ENCODE assay signal across 9 mouse cellular contexts in genomic region chr19:38478948-38479347, GRCm38 (mm10). TPM values are rescaled to one million over a fixed set of nuclear protein-coding genes. Genes with fewer than 3 reads are reported as not detected.
A peak's percentile ranks its signal among the peaks of the same experiment; 100 is the strongest.
DNase-seq lines count a peak whose midpoint lies in the region; ATAC-seq and TF ChIP-seq lines count a peak whose summit lies in the region.
"Had no signal": no experiment of that assay in that cellular context is flagged by ENCODE, and none has a peak within 500 bp of the region (broad histone marks: within the 10 kb centered on the region; RNA-seq: fewer than 3 reads in every experiment).

No protein-coding gene starts in this region.

- DNase-seq in kidney, postnatal 0 days (ENCODE audit: low spot score): peak; percentile 63
- no peak for DNase-seq in lung, adult 2 months
- peak; percentile 57 for DNase-seq in skeletal muscle tissue, adult 2 months (ENCODE audit: low read depth, low spot score)
- no peak for DNase-seq in thymus, postnatal 0 days (ENCODE audit: low spot score)
- no peak for DNase-seq in kidney, postnatal 25 days

- no peaks in the 10 kb centered on the region for H3K9me3 ChIP-seq in kidney, postnatal 0 days (replicated peaks; ENCODE audit: low read length)
- H3K9me3 ChIP-seq in kidney, embryonic 14.5 days (ENCODE audit: control insufficient read depth, low read length): no peaks in the 10 kb centered on the region
- no peaks in the 10 kb centered on the region for H3K9me3 ChIP-seq in embryonic facial prominence, embryonic 13.5 days
- no peaks in the 10 kb centered on the region for H3K9me3 ChIP-seq in heart, embryonic 15.5 days (replicated peaks)

- H3K27me3 ChIP-seq in kidney, postnatal 0 days (ENCODE audit: insufficient read depth, low read length): peaks cover 5% of the 10 kb centered on the region
- peaks cover 9% of the 10 kb centered on the region for H3K27me3 ChIP-seq in kidney, embryonic 14.5 days (ENCODE audit: control insufficient read depth, insufficient read depth, low read length)
- peaks cover 62% of the 10 kb centered on the region for H3K27me3 ChIP-seq in embryonic facial prominence, embryonic 13.5 days
- H3K27me3 ChIP-seq in heart, embryonic 15.5 days: peaks cover 9% of the 10 kb centered on the region; the same call in 1 of the 2 replicates

- no peaks in the 10 kb centered on the region for H3K36me3 ChIP-seq in kidney, postnatal 0 days (ENCODE audit: insufficient read depth, low read length)
- no peaks in the 10 kb centered on the region for H3K36me3 ChIP-seq in kidney, embryonic 14.5 days (ENCODE audit: control insufficient read depth, insufficient read depth, low read length)
- no peaks in the 10 kb centered on the region for H3K36me3 ChIP-seq in embryonic facial prominence, embryonic 13.5 days
- H3K36me3 ChIP-seq in heart, embryonic 15.5 days: no peaks in the 10 kb centered on the region

- no peak for ATAC-seq in kidney, postnatal 0 days (replicated peaks; ENCODE audit: low FRiP score, low read depth)
- ATAC-seq in kidney, embryonic 14.5 days (ENCODE audit: low FRiP score, low TSS enrichment): no peak
- peak; percentile 56; the same call in 1 of the 2 replicates for ATAC-seq in embryonic facial prominence, embryonic 13.5 days (ENCODE audit: insufficient number of reproducible peaks, insufficient read depth, low FRiP score, low TSS enrichment, low read depth)
- peak; percentile 60 for ATAC-seq in heart, embryonic 15.5 days (replicated peaks; ENCODE audit: insufficient number of reproducible peaks, insufficient read depth, low FRiP score, low read depth)

- no peak overlapping the region for H3K4me3 ChIP-seq in kidney, postnatal 0 days (replicated peaks; ENCODE audit: low read depth, low read length)
- H3K4me3 ChIP-seq in kidney, embryonic 14.5 days (ENCODE audit: low read length): no peak overlapping the region
- H3K4me3 ChIP-seq in embryonic facial prominence, embryonic 13.5 days: no peak overlapping the region
- H3K4me3 ChIP-seq in heart, embryonic 15.5 days: peak overlapping the region; percentile 35
- H3K4me3 ChIP-seq in lung, adult 2 months (replicated peaks; ENCODE audit: extremely low read depth, low read depth, low read length): no peak overlapping the region
- H3K4me3 ChIP-seq: erythroblast, embryonic 14.5 days had no signal

- H3K4me2 ChIP-seq in kidney, postnatal 0 days (ENCODE audit: low read length): no peak overlapping the region
- H3K4me2 ChIP-seq in kidney, embryonic 14.5 days (replicated peaks; ENCODE audit: low read depth, low read length): no peak overlapping the region
- peak overlapping the region; percentile 22; the same call in 1 of the 2 replicates for H3K4me2 ChIP-seq in embryonic facial prominence, embryonic 13.5 days
- peak overlapping the region; percentile 62 for H3K4me2 ChIP-seq in heart, embryonic 15.5 days

- TF ChIP-seq POLR2A in lung, adult 2 months (IDR thresholded peaks at IDR 0.05; ENCODE audit: borderline replicate concordance, extremely low read depth, low read depth, low read length): no peak

- 37% methylated on average over 7 of the region's 7 CpGs for WGBS in kidney, postnatal 0 days
- WGBS in kidney, embryonic 14.5 days: 33% methylated on average over 7 of the region's 7 CpGs
- WGBS in embryonic facial prominence, embryonic 13.5 days: 14% methylated on average over 7 of the region's 7 CpGs
- WGBS in heart, embryonic 15.5 days: 11% methylated on average over 7 of the region's 7 CpGs
- WGBS in lung, adult 2 months: 36% methylated on average over 7 of the region's 7 CpGs

- TF ChIP-seq CTCF in kidney, postnatal 0 days (IDR thresholded peaks at IDR 0.05; ENCODE audit: low read depth): peak; percentile 47; the same call in 1 of the 2 replicates
- TF ChIP-seq CTCF in lung, adult 2 months (IDR thresholded peaks at IDR 0.05; ENCODE audit: insufficient read depth, low read length): peak; percentile 16; the same call in 1 of the 2 replicates

- H3K27ac ChIP-seq in kidney, postnatal 0 days: no peak overlapping the region
- H3K27ac ChIP-seq in kidney, embryonic 14.5 days (ENCODE audit: low read depth, low read length): no peak overlapping the region
- H3K27ac ChIP-seq in embryonic facial prominence, embryonic 13.5 days: no peak overlapping the region
- peak overlapping the region; percentile 73 for H3K27ac ChIP-seq in heart, embryonic 15.5 days

- no peak overlapping the region for H3K9ac ChIP-seq in kidney, postnatal 0 days (ENCODE audit: low read depth, low read length)
- H3K9ac ChIP-seq in kidney, embryonic 14.5 days (ENCODE audit: low read depth, low read length): no peak overlapping the region
- H3K9ac ChIP-seq in embryonic facial prominence, embryonic 13.5 days: no peak overlapping the region
- no peak overlapping the region; the same call in 1 of the 2 replicates for H3K9ac ChIP-seq in heart, embryonic 15.5 days

- no peaks in the 10 kb centered on the region for H3K4me1 ChIP-seq in kidney, postnatal 0 days (replicated peaks; ENCODE audit: insufficient read depth, low read length)
- 0 out of 2 replicates have a peak, but pooled peaks cover 3% of the 10 kb centered on the region for H3K4me1 ChIP-seq in kidney, embryonic 14.5 days (ENCODE audit: control insufficient read depth, insufficient read depth, low read length)
- H3K4me1 ChIP-seq in embryonic facial prominence, embryonic 13.5 days: peaks cover 40% of the 10 kb centered on the region
- H3K4me1 ChIP-seq in heart, embryonic 15.5 days (replicated peaks): peaks cover 35% of the 10 kb centered on the region
- no peaks in the 10 kb centered on the region for H3K4me1 ChIP-seq in lung, adult 2 months (ENCODE audit: control insufficient read depth, insufficient read depth, low read length)

RNA-seq across cellular contexts. Expression of gene Plce1, which starts 2.0 kb away (rescaled TPM):
- polyA plus RNA-seq in kidney, postnatal 0 days (2015; fragmentation: Nextera tagmentation; extraction: Ambion mirVana): 2.5 and 3.9 TPM in 2 replicates
- polyA plus RNA-seq in kidney, embryonic 14.5 days (2014; fragmentation: Nextera tagmentation; extraction: Ambion mirVana): 3.4 and 3.6 TPM in 2 replicates
- polyA plus RNA-seq in embryonic facial prominence, embryonic 13.5 days (2015; fragmentation: Nextera tagmentation; extraction: Ambion mirVana): 3.1 and 3.9 TPM in 2 replicates
- 7.3 and 7.8 TPM in 2 replicates for polyA plus RNA-seq in heart, embryonic 15.5 days (2015; fragmentation: Nextera tagmentation; extraction: Ambion mirVana)
- 5.9 and 9.0 TPM in 2 replicates for polyA plus RNA-seq in lung, adult 2 months (2012; rRNA removed)
- 0.98 and 1.0 TPM in 2 replicates for polyA plus RNA-seq in thymus, postnatal 0 days (2015; fragmentation: Nextera tagmentation; extraction: Ambion mirVana)
- polyA plus RNA-seq: erythroblast, embryonic 14.5 days had no signal

Comparison
In these comparisons a context has a peak if more than half of its experiments do, and no peak if none do; other contexts are left out.
1. DNase-seq: peak in kidney, postnatal 0 days (single experiment) and skeletal muscle tissue, adult 2 months (single experiment); none in lung, adult 2 months (single experiment), thymus, postnatal 0 days (single experiment) and kidney, postnatal 25 days (0 of 2).
2. ATAC-seq: peak in embryonic facial prominence, embryonic 13.5 days (single experiment) and heart, embryonic 15.5 days (single experiment); none in kidney, postnatal 0 days (single experiment) and kidney, embryonic 14.5 days (single experiment).
3. H3K4me2 ChIP-seq: peak in embryonic facial prominence, embryonic 13.5 days (single experiment) and heart, embryonic 15.5 days (single experiment); none in kidney, postnatal 0 days (single experiment) and kidney, embryonic 14.5 days (single experiment).